In the genomic region with DNA sequence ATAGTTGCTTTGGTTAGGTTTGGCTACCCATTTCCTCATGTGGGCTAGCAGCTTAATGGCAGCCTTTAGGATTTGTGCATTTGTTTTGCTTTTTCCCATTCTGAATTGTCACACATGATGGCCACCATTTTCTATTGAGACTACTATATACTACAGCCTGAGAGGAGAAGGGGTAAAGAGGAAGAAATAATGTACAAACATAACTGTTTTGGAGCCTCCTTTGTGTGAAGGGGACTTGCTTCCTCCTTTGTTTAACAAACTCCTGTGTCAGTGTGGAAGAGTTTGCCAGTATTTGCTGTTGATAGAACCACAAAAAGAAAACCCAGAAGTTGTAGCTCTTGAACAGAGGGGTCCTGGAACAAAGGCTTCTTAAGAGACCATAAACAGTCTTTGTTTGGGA, we compare ENCODE assay signal across 9 mouse cellular contexts. TPM values are rescaled to one million over a fixed set of nuclear protein-coding genes. Genes with fewer than 3 reads are reported as not detected.
DNase-seq lines count a peak whose midpoint lies in the region; ATAC-seq lines count a peak whose summit lies in the region.
"Had no signal": no experiment of that assay in that cellular context is flagged by ENCODE, and none has a peak within 500 bp of the region (broad histone marks: within the 10 kb centered on the region; RNA-seq: fewer than 3 reads in every experiment).

No protein-coding gene starts in this region.

- H3K4me3 ChIP-seq in heart, embryonic 14.5 days (ENCODE audit: control insufficient read depth in 1 of 2, insufficient read depth in 1 of 2, low read depth in 1 of 2, low read length in 2 of 2): peak overlapping the region in 1 of 2 experiments; percentile 99; a peak in 1 of 4 replicates
- peak overlapping the region; percentile 100 for H3K4me3 ChIP-seq in hindbrain, embryonic 16.5 days (ENCODE audit: low read length)
- H3K4me3 ChIP-seq in midbrain, embryonic 13.5 days (replicated peaks): peak overlapping the region; percentile 100

- peak overlapping the region; percentile 82 for H3K4me2 ChIP-seq in heart, embryonic 14.5 days (ENCODE audit: low read length)
- H3K4me2 ChIP-seq in hindbrain, embryonic 16.5 days (ENCODE audit: low read length): peak overlapping the region; percentile 69
- peak overlapping the region; percentile 65 for H3K4me2 ChIP-seq in midbrain, embryonic 13.5 days (replicated peaks)

- no peak for DNase-seq in heart, postnatal 10 days
- no peak for DNase-seq in B cell, adult 2 months
- no peak for DNase-seq in thymus, postnatal 10 days (ENCODE audit: low spot score in 2 of 2)
- no peak for DNase-seq in spleen, postnatal 36 days (ENCODE audit: low spot score in 2 of 2)

- H3K9me3 ChIP-seq in heart, embryonic 14.5 days (ENCODE audit: control insufficient read depth, low read length): no peaks in the 10 kb centered on the region
- no peaks in the 10 kb centered on the region for H3K9me3 ChIP-seq in hindbrain, embryonic 16.5 days (ENCODE audit: control insufficient read depth, low read length)
- no peaks in the 10 kb centered on the region for H3K9me3 ChIP-seq in midbrain, embryonic 13.5 days

- H3K27me3 ChIP-seq in heart, embryonic 14.5 days (ENCODE audit: control insufficient read depth, insufficient read depth, low read length): no peaks in the 10 kb centered on the region
- H3K27me3 ChIP-seq in hindbrain, embryonic 16.5 days (replicated peaks; ENCODE audit: control insufficient read depth, insufficient read depth, low read length): no peaks in the 10 kb centered on the region
- no peaks in the 10 kb centered on the region for H3K27me3 ChIP-seq in midbrain, embryonic 13.5 days

- ATAC-seq in heart, embryonic 14.5 days (ENCODE audit: insufficient number of reproducible peaks, insufficient read depth, low FRiP score, low read depth): no peak
- ATAC-seq in common myeloid progenitor, adult 5-6 weeks (replicated peaks; ENCODE audit: low read depth, poor library complexity, severe bottlenecking): 0 out of 2 replicates have a peak, but pooled peaks have one; percentile 9
- ATAC-seq in hindbrain, embryonic 16.5 days: no peak
- no peak for ATAC-seq in midbrain, embryonic 13.5 days

- H3K27ac ChIP-seq in heart, embryonic 14.5 days (replicated peaks in 1 of 2; ENCODE audit: control insufficient read depth in 1 of 2, insufficient read depth in 1 of 2, low read depth in 2 of 2, low read length in 2 of 2): no peak overlapping the region
- H3K27ac ChIP-seq in hindbrain, embryonic 16.5 days (ENCODE audit: low read depth, low read length): no peak overlapping the region
- H3K27ac ChIP-seq in midbrain, embryonic 13.5 days: no peak overlapping the region
- H3K27ac ChIP-seq: macrophage had no signal

- intact Hi-C loops in heart, postnatal 10 days (cut with DNase I): no loop called here

- no peaks in the 10 kb centered on the region for H3K36me3 ChIP-seq in heart, embryonic 14.5 days (ENCODE audit: control insufficient read depth, insufficient read depth, low read length)
- H3K36me3 ChIP-seq in hindbrain, embryonic 16.5 days (ENCODE audit: control insufficient read depth, insufficient read depth, low read length): no peaks in the 10 kb centered on the region
- no peaks in the 10 kb centered on the region for H3K36me3 ChIP-seq in midbrain, embryonic 13.5 days

- peaks cover 0 to 12% of the 10 kb centered on the region in 2 experiments; a peak in 2 of 4 replicates for H3K4me1 ChIP-seq in heart, embryonic 14.5 days (ENCODE audit: control insufficient read depth in 2 of 2, insufficient read depth in 2 of 2, low read length in 2 of 2)
- peaks cover 17% of the 10 kb centered on the region for H3K4me1 ChIP-seq in hindbrain, embryonic 16.5 days (ENCODE audit: control insufficient read depth, insufficient read depth, low read depth, low read length)
- peaks cover 49% of the 10 kb centered on the region for H3K4me1 ChIP-seq in midbrain, embryonic 13.5 days (replicated peaks)

- no peak overlapping the region for H3K9ac ChIP-seq in heart, embryonic 14.5 days (ENCODE audit: low read length)
- H3K9ac ChIP-seq in hindbrain, embryonic 16.5 days (ENCODE audit: low read depth, low read length): peak overlapping the region; percentile 99; the same call in 1 of the 2 replicates
- H3K9ac ChIP-seq in midbrain, embryonic 13.5 days (replicated peaks): peak overlapping the region; percentile 99

RNA-seq across cellular contexts. Expression of a gene that starts 2.5 kb away (rescaled TPM):
- polyA plus RNA-seq in heart, embryonic 14.5 days (2014; fragmentation: Nextera tagmentation; extraction: Ambion mirVana): 33.6 and 38.6 TPM in 2 replicates
- 10 to 100 TPM; 27.6 to 34.5 TPM for total RNA-seq in heart, postnatal 10 days (2021)
- total RNA-seq in common myeloid progenitor, adult 5-6 weeks (2017): 32.7 and 35.6 TPM in 2 replicates
- 49.9 and 58.9 TPM in 2 replicates for polyA plus RNA-seq in hindbrain, embryonic 16.5 days (2015; fragmentation: Nextera tagmentation; extraction: Ambion mirVana)
- 110 and 111 TPM in 2 replicates for polyA plus RNA-seq in midbrain, embryonic 13.5 days (2015; fragmentation: Nextera tagmentation; extraction: Ambion mirVana)

RNA-seq across cellular contexts. Expression of a gene that starts 13.0 kb away (rescaled TPM):
- not detected in 2 replicates for polyA plus RNA-seq in heart, embryonic 14.5 days (2014; fragmentation: Nextera tagmentation; extraction: Ambion mirVana)
- total RNA-seq in heart, postnatal 10 days (2021): not detected
- total RNA-seq in common myeloid progenitor, adult 5-6 weeks (2017): not detected in 2 replicates
- polyA plus RNA-seq in hindbrain, embryonic 16.5 days (2015; fragmentation: Nextera tagmentation; extraction: Ambion mirVana): not detected in 2 replicates
- polyA plus RNA-seq in midbrain, embryonic 13.5 days (2015; fragmentation: Nextera tagmentation; extraction: Ambion mirVana): not detected in 2 replicates
- polyA plus RNA-seq: macrophage had no signal
